Mouse (Mus musculus): Measurements from ENCODE around the gene Ankdd1b.

DNA sequence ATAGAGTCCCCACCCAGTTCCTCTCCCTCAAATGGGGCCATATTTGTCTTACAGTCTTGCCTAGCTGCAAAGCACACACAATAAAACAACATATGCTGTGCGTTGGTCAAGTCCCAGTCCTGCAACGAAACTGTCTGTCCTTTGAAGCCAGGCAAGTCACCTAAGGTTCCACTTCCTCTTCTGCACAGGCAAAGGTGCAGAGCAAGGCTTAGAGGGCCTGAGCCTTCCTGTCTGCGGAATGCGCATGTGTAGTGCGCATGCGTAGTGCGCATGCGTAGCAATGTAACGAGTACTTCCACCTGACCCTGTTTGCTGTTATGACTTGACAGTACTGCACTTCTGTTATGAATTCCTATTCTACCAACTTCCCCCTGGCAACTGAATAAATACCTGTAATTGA lies 45.3 kb upstream of the Ankdd1b start:
- TF ChIP-seq POLR2A (IDR thresholded peaks at IDR 0.05; ENCODE audit: borderline replicate concordance, insufficient read depth, low read length) (no peak), CTCF (IDR thresholded peaks at IDR 0.05; ENCODE audit: borderline replicate concordance, insufficient read depth, low read depth, low read length) (no peak)

Measured in cerebellum, adult 2 months (tissue).